Comparison of ENCODE assay signal across 8 mouse cellular contexts in genomic region chr4:137857116-137857515, GRCm38 (mm10). TPM values are rescaled to one million over a fixed set of nuclear protein-coding genes. Genes with fewer than 3 reads are reported as not detected.
DNase-seq lines count a peak whose midpoint lies in the region; ATAC-seq lines count a peak whose summit lies in the region.

No protein-coding gene starts in this region.

- intact Hi-C loops in left cerebral cortex, postnatal 4 days (cut with DNase I), result no loop called here

- peak; percentile 85 for DNase-seq in CD4-positive, CD25-positive, alpha-beta regulatory T cell, adult 2 months (ENCODE audit: low read depth, low spot score)
- DNase-seq in left cerebral cortex, postnatal 4 days, result peak; percentile 44
- no peak for DNase-seq in left cerebral cortex, adult 11 months (ENCODE audit: low spot score)
- peak; percentile 54 for DNase-seq in c-Kit-positive CD71-positive TER-119-negative erythroid progenitor cells, embryonic 14.5 days (ENCODE audit: low read depth)
- DNase-seq in lung, postnatal 14 days, result peak; percentile 69
- DNase-seq in thymus, postnatal 0 days (ENCODE audit: low spot score), result peak; percentile 63
- DNase-seq in layer of hippocampus, adult 18-20 months (ENCODE audit: low spot score in 2 of 2), result no peak

- no peak for ATAC-seq in CD4-positive, CD25-positive, alpha-beta regulatory T cell, adult 4 months

RNA-seq across cellular contexts. Expression of gene Ece1, which starts 4.9 kb away (rescaled TPM):
- 10 to 100 TPM; 15.9 to 23.4 TPM for polyA plus RNA-seq in CD4-positive, CD25-positive, alpha-beta regulatory T cell, adult 4 months (2017; shearing (Covaris generic))
- total RNA-seq in left cerebral cortex, postnatal 4 days (2021), result 10 to 100 TPM; 47.3 to 49.5 TPM
- polyA plus RNA-seq in thymus, postnatal 0 days (2015; fragmentation: Nextera tagmentation; extraction: Ambion mirVana), result 14.6 and 18.3 TPM in 2 replicates
- total RNA-seq in layer of hippocampus, adult 18-20 months (2021), result 10 to 100 TPM; 48.8 to 53.8 TPM

Comparison
In these comparisons a context has a peak if more than half of its experiments do, and no peak if none do; other contexts are left out.
1. DNase-seq: peak in CD4-positive, CD25-positive, alpha-beta regulatory T cell, adult 2 months (single experiment), left cerebral cortex, postnatal 4 days (single experiment), c-Kit-positive CD71-positive TER-119-negative erythroid progenitor cells, embryonic 14.5 days (single experiment), lung, postnatal 14 days (single experiment) and thymus, postnatal 0 days (single experiment); none in left cerebral cortex, adult 11 months (single experiment) and layer of hippocampus, adult 18-20 months (0 of 2).